Mouse (Mus musculus): ENCODE measurements around the gene Kcnd3. TPM values are rescaled to one million over a fixed set of nuclear protein-coding genes. Genes with fewer than 3 reads are reported as not detected.

The Kcnd3 gene
- polyA plus RNA-seq (2012; rRNA removed) = 7.6 and 8.6 TPM in 2 replicates

GRCm38 (mm10) chr3:105451627-105452555 lies at the start of gene Kcnd3:
TSS of gene Kcnd3 (plus strand) at chr3:105452330.

GRCm38 (mm10) chr3:105687324-105688060 lies 235.4 kb downstream of the Kcnd3 start, which contains the start of gene Ddx20:
TSS of gene Ddx20 (minus strand) at chr3:105687574.

GRCm38 (mm10) chr3:105704031-105705008 lies 252.2 kb downstream of the Kcnd3 start, which contains the start of gene Inka2:
TSS of gene Inka2 (plus strand) at chr3:105704599.

Other genes with a start within 250 kb of the Kcnd3 start
- gene Ddx20, start 235.2 kb downstream of the Kcnd3 start, polyA plus RNA-seq (2012; rRNA removed) = 17.1 and 27.4 TPM in 2 replicates

Measured in colon, adult 2 months (tissue).